Mouse (Mus musculus) urinary bladder, postnatal 4 days (tissue): ENCODE data around the gene Adgre5.
A peak's percentile ranks its signal among the peaks of the same experiment; 100 is the strongest.

Experiments
- DNase-seq, 2 experiments: peaks; one replicate each; pipeline ENCODE4 v3.0.0; 2021 to 2022; ENCODE audit warnings: low spot score in 2 of 2

Gene Adgre5

GRCm38 (mm10) chr8:83754149-83754548 is 13.0 kb upstream of the Adgre5 start:
- no peak for DNase-seq

- no peak for DNase-seq
Observed at GRCm38 (mm10) chr8:83749265-83749664, 8.1 kb upstream of the Adgre5 start.

DNA sequence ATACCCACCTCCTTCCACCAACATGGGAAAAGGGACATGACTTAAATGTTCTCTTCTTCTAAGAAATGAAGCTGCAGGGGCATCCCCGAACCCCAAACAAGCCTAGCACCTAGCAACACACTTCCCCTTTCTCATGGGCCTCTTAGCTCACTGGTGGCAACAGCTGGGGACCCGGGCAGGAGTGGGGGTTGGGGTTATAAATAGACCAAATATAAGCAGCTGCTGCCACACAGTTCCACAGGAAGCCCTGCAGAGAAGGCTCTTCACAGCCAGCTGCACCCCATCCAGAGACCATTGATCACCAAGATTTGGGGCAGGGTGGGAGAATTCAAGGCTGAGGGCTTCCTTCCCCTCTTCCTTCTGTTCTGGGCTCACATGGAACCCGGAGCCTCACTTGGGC is 7.6 kb upstream of the Adgre5 start:
- DNase-seq = no peak

DNA sequence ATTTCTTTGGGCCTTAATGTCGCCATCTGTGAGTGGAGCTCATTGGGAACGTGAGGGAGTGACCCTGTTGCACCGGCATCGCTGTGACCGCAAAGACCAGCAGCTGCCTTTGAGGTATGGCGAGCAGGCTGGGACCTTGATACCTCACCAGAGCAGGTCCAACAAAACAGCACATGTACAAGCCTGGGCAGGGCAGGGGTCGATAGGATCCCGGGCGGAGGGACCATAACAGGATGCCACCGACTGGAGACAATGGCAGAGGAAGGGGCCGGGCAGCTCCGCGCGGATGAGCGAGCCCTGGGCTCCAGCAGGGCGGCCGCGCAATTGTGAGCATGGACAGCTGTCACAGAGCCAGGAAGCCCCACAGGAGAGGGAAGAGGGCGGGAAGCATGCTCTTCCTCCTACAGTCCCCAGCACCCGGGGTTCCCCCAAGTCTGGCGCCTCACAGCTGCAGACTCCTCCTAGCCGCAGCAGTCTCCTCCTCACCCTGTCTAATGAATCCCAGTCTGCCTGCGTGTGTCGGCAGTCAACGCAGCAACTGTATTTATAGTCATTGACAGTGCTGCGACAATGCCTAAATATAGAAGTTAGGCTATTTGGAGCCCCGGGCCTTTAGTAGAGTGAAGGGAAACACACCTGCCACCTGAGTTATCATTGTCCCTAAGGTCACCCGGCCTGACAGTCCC is 6.7 kb upstream of the Adgre5 start:
- DNase-seq = no peak

- DNase-seq = no peak
Observed at GRCm38 (mm10) chr8:83744070-83744469, 2.9 kb upstream of the Adgre5 start.

DNA sequence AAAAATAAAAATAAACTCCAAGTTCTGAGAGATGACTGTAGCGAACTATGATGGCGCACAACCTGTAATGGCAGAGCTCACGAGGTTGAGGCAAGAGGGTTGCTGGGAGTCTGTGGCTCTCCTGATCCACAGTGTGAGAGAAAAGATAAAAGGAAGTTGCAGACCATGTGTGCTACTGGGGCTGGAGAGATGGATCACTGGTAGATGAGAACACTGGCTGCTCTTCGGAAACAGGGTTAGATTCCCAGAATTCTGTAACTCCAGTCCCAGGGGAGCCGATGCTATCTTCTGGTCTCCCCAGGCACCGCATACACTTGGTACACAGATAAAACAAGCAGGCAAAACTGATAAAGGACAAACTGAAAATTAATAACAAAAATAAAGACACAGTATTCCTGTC is 1.8 kb upstream of the Adgre5 start:
- DNase-seq = no peak

DNA sequence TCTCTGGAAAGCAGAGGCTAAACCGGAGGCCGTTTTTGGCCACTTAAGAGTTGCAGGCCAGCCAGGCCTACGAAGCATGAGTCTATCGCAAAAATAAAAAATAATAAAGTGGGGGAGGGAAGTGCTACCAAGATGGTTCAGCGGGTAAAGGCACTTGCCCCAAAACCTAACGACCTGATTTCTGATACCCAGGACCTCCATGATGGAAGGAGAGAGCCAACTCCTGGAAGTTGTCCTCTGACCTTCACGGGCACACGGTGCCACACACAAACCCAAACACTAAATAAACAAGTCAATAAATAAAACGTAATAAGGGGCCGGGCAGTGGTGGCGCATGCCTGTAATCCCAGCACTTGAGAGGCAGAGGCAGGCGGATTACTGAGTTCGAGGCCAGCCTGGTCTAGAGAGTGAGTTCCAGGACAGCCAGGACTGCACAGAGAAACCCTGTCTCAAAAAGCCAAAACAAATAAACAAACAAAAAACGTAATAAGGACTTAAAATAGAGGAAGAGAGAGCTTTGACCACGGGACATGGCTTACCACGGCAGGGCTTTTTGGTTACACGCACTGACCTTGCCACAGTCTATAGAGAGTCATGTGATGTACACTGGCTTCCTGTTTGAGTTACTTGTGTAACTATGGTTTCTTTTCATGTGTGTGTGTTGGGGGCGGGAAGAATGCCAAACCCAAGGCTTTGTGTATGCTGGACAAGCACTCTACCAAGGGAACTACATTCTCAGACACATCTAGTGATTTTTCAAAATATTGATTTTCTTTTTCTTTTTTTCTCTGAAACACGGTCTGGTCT is 926 bp upstream of the Adgre5 start:
- no peak for DNase-seq

- DNase-seq = no peak
Observed at GRCm38 (mm10) chr8:83740586-83740975, 545 bp downstream of the Adgre5 start.

DNA sequence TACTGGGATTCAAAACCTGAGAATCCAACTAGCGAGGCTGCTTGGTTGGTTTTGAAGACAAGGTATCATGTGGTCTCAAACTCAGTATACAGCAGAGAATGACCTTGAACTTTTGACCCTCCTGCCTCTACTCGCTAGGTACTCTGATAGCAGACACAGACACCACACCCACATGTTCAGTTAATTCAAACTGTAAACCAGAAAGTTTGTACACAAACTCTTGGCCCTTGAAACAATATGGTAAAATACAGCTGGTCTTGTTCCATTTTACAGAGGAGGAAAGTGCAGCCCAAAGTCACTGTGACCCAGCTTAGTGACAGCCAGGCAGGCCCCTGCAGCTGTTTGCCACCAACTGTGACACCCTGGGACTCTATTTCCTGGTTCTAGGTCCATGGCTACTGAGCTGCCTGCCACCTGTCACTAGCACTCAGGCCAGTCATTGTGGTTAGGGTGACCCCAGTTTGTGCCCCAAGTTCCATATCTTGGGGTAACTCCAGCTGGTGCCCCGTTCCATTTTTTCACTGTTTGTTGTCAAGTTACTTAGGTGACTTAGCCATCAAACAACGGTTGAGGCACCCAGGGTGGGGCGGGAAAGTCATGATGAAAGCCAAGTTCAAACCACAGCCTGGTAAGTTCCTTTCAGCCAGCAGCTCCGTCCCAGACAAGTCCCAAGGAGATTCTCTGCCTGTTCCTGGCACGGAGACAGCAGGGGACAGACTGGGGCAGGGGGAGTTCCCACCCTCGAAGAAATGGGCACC is 1.2 kb downstream of the Adgre5 start:
- DNase-seq = no peak

DNA sequence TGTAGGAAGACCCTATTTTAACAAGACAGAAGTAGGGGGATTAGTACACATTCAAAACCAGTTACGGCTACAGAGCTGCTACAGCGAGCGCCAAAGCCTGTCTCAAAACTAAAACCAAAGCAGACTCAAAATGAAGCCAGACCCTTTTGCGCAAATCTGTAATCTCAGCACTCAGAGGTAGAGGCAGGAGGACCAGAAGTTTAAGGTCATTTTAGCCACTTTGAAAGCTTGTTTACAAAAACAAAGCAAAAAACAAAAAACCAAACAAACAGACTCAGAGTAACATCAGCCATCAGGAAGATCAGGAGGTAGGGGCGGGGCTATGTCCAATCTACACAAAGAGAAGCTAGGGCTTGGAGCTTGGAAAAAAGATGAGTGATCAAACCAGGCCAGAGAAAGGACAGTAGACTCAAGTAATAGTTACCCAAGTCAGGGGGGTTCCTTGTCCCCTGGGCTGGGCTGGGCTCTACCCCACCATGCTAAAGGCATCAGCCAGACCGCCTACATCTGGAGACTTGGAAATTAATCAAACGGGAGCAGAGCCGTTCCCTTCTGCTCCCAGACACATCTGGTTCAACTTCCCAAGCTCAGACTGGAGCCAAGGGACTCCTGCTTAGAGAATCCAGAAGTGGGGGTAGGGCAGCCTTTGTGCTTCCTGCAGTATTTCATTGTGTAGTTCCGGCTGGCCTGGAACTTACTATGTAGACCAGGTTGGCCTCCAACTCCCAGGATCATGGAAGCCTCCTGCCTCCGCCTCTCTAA is 2.0 kb downstream of the Adgre5 start:
- DNase-seq = no peak

- no peak for DNase-seq
Observed at GRCm38 (mm10) chr8:83737852-83738562, 3.1 kb downstream of the Adgre5 start.

GRCm38 (mm10) chr8:83737346-83737745 is 3.8 kb downstream of the Adgre5 start:
- no peak for DNase-seq

GRCm38 (mm10) chr8:83736681-83737080 is 4.4 kb downstream of the Adgre5 start:
- DNase-seq = no peak

DNA sequence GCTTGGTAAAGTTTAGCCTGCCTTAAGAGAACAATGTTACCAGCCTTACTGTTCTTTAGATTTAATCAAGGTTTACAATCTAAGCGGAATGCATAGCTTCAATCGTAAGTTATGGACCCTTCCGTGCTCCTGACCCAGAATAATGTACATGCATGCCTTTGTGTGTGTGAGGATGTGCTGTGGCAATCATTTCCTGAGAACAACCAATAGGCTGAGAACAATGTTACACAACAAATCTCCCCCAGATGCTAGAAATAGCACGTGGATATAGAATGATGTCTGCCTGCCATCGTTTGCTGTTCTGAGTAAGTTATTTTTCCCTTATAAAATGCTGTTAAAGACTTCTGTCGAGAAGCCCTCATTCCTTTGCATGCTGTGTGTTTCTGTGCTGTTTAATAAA is 8.2 kb downstream of the Adgre5 start:
- no peak for DNase-seq

- DNase-seq = no peak
Observed at GRCm38 (mm10) chr8:83731906-83732305, 9.2 kb downstream of the Adgre5 start.

DNA sequence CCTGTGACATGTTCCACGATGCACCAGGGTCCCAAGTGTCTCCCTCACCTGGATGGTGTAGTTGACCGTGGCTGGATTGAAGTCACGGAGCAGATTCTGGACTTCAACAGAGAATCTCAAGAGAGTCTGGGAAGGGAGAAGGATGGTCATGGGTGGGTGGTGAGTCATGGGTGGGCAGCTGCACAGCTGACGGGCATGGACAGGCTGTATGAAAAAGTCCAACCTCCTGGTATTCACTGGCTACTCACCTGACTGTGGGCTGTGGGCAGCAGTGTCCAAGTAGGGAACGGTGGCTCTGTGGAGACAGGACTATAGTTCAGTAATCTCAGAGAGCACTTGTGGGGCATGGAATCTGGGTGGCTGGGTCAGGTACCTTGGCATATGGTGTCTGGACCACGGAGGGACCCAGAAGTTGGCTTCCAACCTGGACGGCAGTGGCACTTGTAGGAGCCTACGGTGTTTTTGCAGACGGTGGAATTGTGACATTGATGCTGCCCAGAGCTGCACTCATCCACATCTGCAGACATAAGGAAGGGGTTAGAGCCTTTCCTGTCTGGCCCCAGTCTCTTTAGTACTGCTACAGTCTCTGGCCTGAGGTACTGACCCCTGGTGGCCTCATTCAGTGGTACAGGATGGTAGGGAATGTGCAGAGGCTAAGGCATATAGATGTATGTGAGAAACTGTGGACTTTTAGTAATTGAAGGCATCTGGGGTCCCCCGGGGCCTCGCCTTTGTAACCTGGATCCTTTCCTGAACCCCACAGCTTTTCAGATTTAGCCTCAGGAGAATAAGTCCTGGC is 11.9 kb downstream of the Adgre5 start:
- DNase-seq = no peak

GRCm38 (mm10) chr8:83725521-83726102 is 15.5 kb downstream of the Adgre5 start:
- DNase-seq = no peak

DNA sequence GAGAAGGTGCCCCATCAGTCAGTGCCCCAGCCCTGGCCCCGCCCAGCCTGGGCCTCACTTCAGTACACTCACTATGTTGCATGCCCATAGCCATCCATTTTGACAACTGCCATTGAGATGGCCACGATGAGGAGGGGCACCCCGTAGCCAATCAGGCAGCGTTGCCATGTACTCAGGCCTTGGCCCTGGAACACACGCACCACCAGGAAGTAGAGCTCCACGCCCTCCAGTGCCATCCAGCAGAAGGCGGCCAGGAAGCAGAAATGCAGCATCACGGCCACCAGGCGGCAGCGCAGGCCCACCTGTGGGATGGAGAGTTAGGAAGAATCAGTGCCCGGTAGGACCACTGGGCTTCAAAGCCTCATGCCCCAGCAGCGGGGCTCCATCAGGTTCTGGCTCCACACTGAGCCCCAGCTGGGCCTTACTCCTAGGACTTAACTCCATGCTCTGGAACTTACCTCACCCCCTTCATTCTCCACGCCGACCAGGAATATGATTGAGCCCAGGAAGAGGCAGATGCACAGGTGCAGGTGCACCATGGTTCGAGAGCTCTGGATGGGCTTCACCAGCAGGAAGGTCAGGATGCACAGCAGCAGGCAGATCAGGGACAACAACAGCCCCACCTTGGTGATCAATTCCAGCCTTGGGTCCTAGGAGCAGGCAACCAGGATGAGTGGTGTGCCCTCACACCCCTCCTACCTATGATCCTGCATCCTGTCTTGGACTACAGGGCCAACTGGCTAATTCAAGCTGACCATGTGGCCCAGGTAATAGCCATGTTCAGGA is 16.2 kb downstream of the Adgre5 start:
- DNase-seq = peak; percentile 73 to 85

DNA sequence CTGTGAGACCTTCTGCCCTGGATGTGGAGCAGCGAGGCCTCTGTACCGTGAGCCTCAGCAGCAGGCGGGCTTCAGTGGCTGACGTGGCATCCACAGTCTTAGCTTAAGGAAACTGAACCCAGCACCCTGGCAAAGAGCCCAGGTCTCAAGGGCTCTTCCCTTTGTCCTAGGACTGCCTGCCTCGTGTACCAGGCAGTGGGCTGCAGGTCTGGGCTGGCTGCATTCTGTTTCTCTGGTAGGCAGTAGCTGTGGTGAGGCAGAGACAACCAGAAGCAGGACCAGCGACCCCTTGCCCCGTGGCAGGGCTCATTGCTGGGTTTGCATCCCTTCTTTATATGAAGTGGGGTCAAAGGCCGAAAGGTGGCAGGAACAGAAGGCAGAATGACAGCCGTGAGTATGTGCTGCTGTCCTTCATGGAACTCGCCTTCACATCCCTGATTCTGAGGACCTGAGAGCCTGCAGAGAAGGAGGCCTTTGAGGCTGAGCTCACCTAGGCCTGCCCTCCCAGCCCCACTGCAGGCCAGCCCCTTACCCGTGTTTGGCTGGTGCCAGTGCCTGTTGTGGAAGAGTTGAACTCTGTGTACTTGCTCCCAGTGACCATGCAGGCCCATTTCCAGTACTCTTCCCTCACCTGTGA is 17.6 kb downstream of the Adgre5 start:
- no peak for DNase-seq
